Mouse (Mus musculus): ENCODE measurements around the gene Ubap1l.

DNA sequence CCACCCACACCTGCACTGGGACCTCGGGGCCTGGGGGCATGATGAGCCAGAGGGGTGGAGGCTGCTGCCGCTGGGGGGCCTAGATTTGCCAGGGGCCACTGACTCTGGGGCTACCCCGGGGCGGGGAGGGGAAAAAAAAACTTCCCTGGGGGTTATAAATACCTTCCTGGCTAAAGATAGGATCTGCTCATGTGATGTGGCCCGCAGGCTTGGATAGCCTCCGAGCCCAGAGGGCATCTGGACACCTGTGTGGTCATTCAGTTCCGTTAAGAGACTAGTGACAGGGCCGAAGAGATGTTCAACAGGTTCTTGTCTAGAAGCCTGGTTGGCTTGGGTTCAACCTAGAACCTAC lies 30.7 kb downstream of the Ubap1l start, which contains the start of gene Kbtbd13:
- TF ChIP-seq POLR2A (IDR thresholded peaks at IDR 0.05; ENCODE audit: insufficient read depth, low read depth, low read length) (no peak), CTCF (IDR thresholded peaks at IDR 0.05) (no peak), EP300 (IDR thresholded peaks at IDR 0.05; ENCODE audit: insufficient read depth, low read depth, low read length) (0 out of 2 replicates have a peak, but pooled peaks have one; percentile 55)
